Mouse (Mus musculus) myocyte (in vitro differentiated cells): Measurements from ENCODE around the gene C87436. TPM values are rescaled to one million over a fixed set of nuclear protein-coding genes. Genes with fewer than 3 reads are reported as not detected.

Experiments
- H3K27me3 ChIP-seq: one replicate; pipeline ENCODE4 v1.6.1; 2011; ENCODE audit not compliant: control insufficient read depth, insufficient read depth, insufficient read length
- H3K36me3 ChIP-seq: one replicate; pipeline ENCODE4 v1.6.1; 2011; ENCODE audit not compliant: control insufficient read depth, insufficient read depth
- H3K4me2 ChIP-seq: one replicate; pipeline ENCODE4 v1.6.1; 2011; ENCODE audit warnings: low read depth, control low read depth
- H3K4me3 ChIP-seq: one replicate; pipeline ENCODE4 v1.5.1; 2011; ENCODE audit warnings: mild to moderate bottlenecking, control low read depth, moderate library complexity
- H3K79me2 ChIP-seq: one replicate; pipeline ENCODE4 v1.6.1; 2011; ENCODE audit not compliant: control insufficient read depth, insufficient read depth
- H3ac ChIP-seq: one replicate; pipeline ENCODE4 v1.6.1; 2011; ENCODE audit not compliant: control insufficient read depth, insufficient read length
- CEBPB ChIP-seq: IDR thresholded peaks from 2 replicates; pipeline ENCODE4 v1.6.1; 2011; ENCODE audit warnings: mild to moderate bottlenecking, moderate library complexity; ENCODE audit not compliant: poor library complexity, insufficient read depth, severe bottlenecking
- E2F4 ChIP-seq: IDR thresholded peaks from one replicate; pipeline ENCODE4 v1.6.1; 2011; ENCODE audit warnings: mild to moderate bottlenecking, control low read depth, moderate library complexity; ENCODE audit not compliant: insufficient read depth
- MAX ChIP-seq: IDR thresholded peaks from one replicate; pipeline ENCODE4 v1.6.1; 2011; ENCODE audit warnings: low read depth, mild to moderate bottlenecking, control low read depth
- MYOD1 ChIP-seq, 3 experiments: IDR thresholded peaks; one replicate each; pipeline ENCODE4 v1.6.1; 2011; ENCODE audit warnings: control low read depth in 2 of 3, low read depth in 2 of 3, mild to moderate bottlenecking in 2 of 3, moderate library complexity in 1 of 3; ENCODE audit not compliant: insufficient read length in 2 of 3, control insufficient read depth in 1 of 3
- MYOG ChIP-seq, 3 experiments: IDR thresholded peaks; one replicate each; pipeline ENCODE4 v1.6.1; 2011; ENCODE audit warnings: control low read depth in 2 of 3, low read depth in 2 of 3, mild to moderate bottlenecking in 2 of 3; ENCODE audit not compliant: insufficient read length in 2 of 3, control insufficient read depth in 1 of 3, insufficient read depth in 1 of 3
- POLR2A ChIP-seq: IDR thresholded peaks from one replicate; pipeline ENCODE4 v1.6.1; 2011; ENCODE audit warnings: low read depth, mild to moderate bottlenecking, control low read depth, moderate library complexity; ENCODE audit not compliant: insufficient read length
- POLR2AphosphoS2 ChIP-seq: IDR thresholded peaks from one replicate; pipeline ENCODE4 v1.6.1; 2011; ENCODE audit warnings: low read depth, control low read depth; ENCODE audit not compliant: insufficient read length
- REST ChIP-seq: IDR thresholded peaks from one replicate; pipeline ENCODE4 v1.6.1; 2011; ENCODE audit warnings: mild to moderate bottlenecking, control low read depth, moderate library complexity; ENCODE audit not compliant: insufficient read depth, insufficient read length
- SRF ChIP-seq: IDR thresholded peaks from one replicate; pipeline ENCODE4 v1.6.1; 2011; ENCODE audit warnings: low read depth; ENCODE audit not compliant: control insufficient read depth, insufficient read length
- TCF12 ChIP-seq: IDR thresholded peaks from one replicate; pipeline ENCODE4 v1.6.1; 2011; ENCODE audit warnings: mild to moderate bottlenecking, control low read depth; ENCODE audit not compliant: poor library complexity, insufficient read depth, severe bottlenecking
- TCF3 ChIP-seq: IDR thresholded peaks from one replicate; pipeline ENCODE4 v1.6.1; 2011; ENCODE audit warnings: low read depth, control low read depth; ENCODE audit not compliant: insufficient read length
- USF1 ChIP-seq: IDR thresholded peaks from one replicate; pipeline ENCODE4 v1.6.1; 2011; ENCODE audit warnings: low read depth, mild to moderate bottlenecking, control low read depth, moderate library complexity
- polyA plus RNA-seq: library from polyadenylated mRNA; unstranded; fragments of >200 nt; fragmentation: generic; extraction: Trizol; gene quantifications from one replicate; pipeline ENCODE4 v1.2.1, GENCODE M21; 2012; ENCODE audit warnings: missing spikeins

Gene C87436
- polyA plus RNA-seq, 1 experiment = 6.9 TPM

- Histone ChIP-seq H3K36me3 (peaks cover 5% of the 10 kb centered on the region), H3ac (peak within 1 kb of the TSS; percentile 93), H3K4me3 (peak within 1 kb of the TSS; percentile 90), H3K27me3 (no peaks in the 10 kb centered on the region), H3K4me2 (peak within 1 kb of the TSS; percentile 89), H3K79me2 (peaks cover 49% of the 10 kb centered on the region)
- no peak for TF ChIP-seq TCF3
- TF ChIP-seq POLR2A = peak; percentile 62
- TF ChIP-seq E2F4 = no peak
- no peak for TF ChIP-seq USF1
- TF ChIP-seq POLR2AphosphoS2 = peak; percentile 78
- TF ChIP-seq MYOD1 (IDR thresholded peaks at IDR 0.05; ENCODE audit: control insufficient read depth in 1 of 3, insufficient read length in 2 of 3, low read depth in 2 of 3) = peak in 1 of 3 experiments; percentile 8
These were observed 33.9 kb upstream of the C87436 start, which contains the start of gene Tia1 for GRCm38 (mm10) chr6:86404100-86404861. Gene Tia1, plus strand, starts transcription at chr6:86404219.

- Histone ChIP-seq H3K4me2 (peak overlapping the region; percentile 89), H3K36me3 (peaks cover 5% of the 10 kb centered on the region), H3K4me3 (peak overlapping the region; percentile 90), H3K27me3 (no peaks in the 10 kb centered on the region), H3K79me2 (peaks cover 56% of the 10 kb centered on the region), H3ac (peak overlapping the region; percentile 93)
- TF ChIP-seq TCF12 (no peak), CEBPB (0 out of 2 replicates have a peak, but pooled peaks have one; percentile 29)
These were observed 33.2 kb upstream of the C87436 start for GRCm38 (mm10) chr6:86404996-86405395.

- Histone ChIP-seq H3K4me2 (peak overlapping the region; percentile 89), H3K4me3 (peak overlapping the region; percentile 90), H3K27me3 (no peaks in the 10 kb centered on the region), H3K79me2 (peaks cover 69% of the 10 kb centered on the region), H3K36me3 (peaks cover 5% of the 10 kb centered on the region), H3ac (no peak overlapping the region)
- TF ChIP-seq REST (no peak), TCF12 (no peak), E2F4 (no peak), MYOD1 (IDR thresholded peaks at IDR 0.05; ENCODE audit: control insufficient read depth in 1 of 3, insufficient read length in 2 of 3, low read depth in 2 of 3) (peak in 1 of 3 experiments; percentile 28), POLR2AphosphoS2 (no peak), SRF (no peak), USF1 (no peak), POLR2A (no peak), MAX (no peak)
These were observed 31.9 kb upstream of the C87436 start for GRCm38 (mm10) chr6:86406306-86406705.

DNA sequence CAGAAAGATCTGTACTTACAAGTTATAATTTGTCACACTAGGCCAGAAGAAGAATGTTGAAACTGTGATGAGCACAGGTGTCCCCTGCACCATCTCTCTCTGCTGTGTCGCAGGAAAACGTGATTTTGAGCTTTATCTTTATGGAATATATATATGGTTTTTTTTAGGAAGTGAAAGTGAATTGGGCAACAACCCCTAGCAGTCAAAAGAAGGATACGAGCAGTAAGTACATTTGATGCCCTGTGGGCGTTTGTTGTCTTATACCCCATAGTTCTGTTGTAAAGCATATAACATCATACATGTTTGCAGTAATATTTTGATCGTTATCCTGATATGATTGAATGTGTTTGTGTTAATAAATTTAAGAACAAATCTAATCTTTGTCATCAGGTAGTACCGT, 19.5 kb upstream of the C87436 start:
- H3K79me2 ChIP-seq = peaks cover 8% of the 10 kb centered on the region
- H3ac ChIP-seq = no peak overlapping the region

DNA sequence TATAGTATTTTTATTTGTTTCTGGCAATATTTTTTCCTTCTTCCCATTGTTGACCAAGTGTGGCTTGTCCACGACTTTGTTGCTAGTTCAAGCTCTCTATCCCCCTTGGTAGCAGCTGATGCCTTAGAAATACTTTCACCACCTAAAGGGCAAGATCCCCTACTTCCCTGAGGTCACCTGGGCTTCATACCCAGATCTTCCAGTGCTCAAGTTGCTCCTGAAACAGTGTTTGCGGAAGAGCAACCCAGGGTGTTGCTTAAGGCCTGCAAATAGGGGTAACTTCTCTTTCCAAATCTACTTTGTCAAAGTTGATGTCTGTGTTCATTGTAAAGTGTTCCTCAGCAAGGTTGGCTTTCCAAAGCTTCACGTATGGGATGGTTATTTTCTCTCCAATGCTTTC, 18.9 kb upstream of the C87436 start:
- TF ChIP-seq REST (no peak), MYOD1 (IDR thresholded peaks at IDR 0.05; ENCODE audit: control insufficient read depth in 1 of 3, insufficient read length in 2 of 3, low read depth in 2 of 3) (no peak), USF1 (no peak), CEBPB (no peak), SRF (no peak), MYOG (IDR thresholded peaks at IDR 0.05; ENCODE audit: control insufficient read depth in 1 of 3, insufficient read depth in 1 of 3, insufficient read length in 2 of 3, low read depth in 2 of 3) (no peak), POLR2AphosphoS2 (no peak), TCF3 (no peak), MAX (no peak), E2F4 (no peak), POLR2A (no peak), TCF12 (no peak)
- no peak overlapping the region for H3K4me2 ChIP-seq
- H3ac ChIP-seq = no peak overlapping the region
- H3K79me2 ChIP-seq = peaks cover 3% of the 10 kb centered on the region
- H3K27me3 ChIP-seq = no peaks in the 10 kb centered on the region
- H3K36me3 ChIP-seq = peaks cover 92% of the 10 kb centered on the region
- no peak overlapping the region for H3K4me3 ChIP-seq

More for the DNA sequence above, 19.5 kb upstream of the C87436 start:
- no peaks in the 10 kb centered on the region for H3K27me3 ChIP-seq
- no peak overlapping the region for H3K4me3 ChIP-seq
- no peak for TF ChIP-seq MYOD1 (IDR thresholded peaks at IDR 0.05; ENCODE audit: control insufficient read depth in 1 of 3, insufficient read length in 2 of 3, low read depth in 2 of 3)
- no peak for TF ChIP-seq POLR2A
- no peak for TF ChIP-seq TCF3
- no peak for TF ChIP-seq USF1
- no peak for TF ChIP-seq E2F4
- no peak for TF ChIP-seq MYOG (IDR thresholded peaks at IDR 0.05; ENCODE audit: control insufficient read depth in 1 of 3, insufficient read depth in 1 of 3, insufficient read length in 2 of 3, low read depth in 2 of 3)
- TF ChIP-seq TCF12 = no peak
- no peak for TF ChIP-seq CEBPB
- no peak for TF ChIP-seq MAX
- no peak for TF ChIP-seq SRF
- H3K36me3 ChIP-seq = peaks cover 92% of the 10 kb centered on the region
- no peak overlapping the region for H3K4me2 ChIP-seq
